Comparison of ENCODE assay signal across 9 mouse cellular contexts in the genomic region with DNA sequence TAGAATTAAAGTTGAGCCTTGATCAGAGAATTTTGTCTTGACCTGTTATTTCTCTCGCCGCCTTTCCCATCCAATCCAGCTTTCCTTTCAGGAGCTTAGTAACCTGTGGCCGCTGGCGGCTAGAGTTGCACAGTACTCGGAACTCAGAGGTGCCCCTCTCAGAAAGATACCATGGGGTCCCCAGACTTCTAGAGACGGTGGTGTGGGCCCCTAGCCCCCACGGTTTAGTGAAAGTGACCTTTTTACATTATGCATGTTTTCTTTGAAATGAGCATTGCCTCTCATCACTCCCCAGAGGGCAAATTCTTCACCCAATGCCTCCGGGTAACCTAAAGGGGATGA. TPM values are rescaled to one million over a fixed set of nuclear protein-coding genes. Genes with fewer than 3 reads are reported as not detected.
DNase-seq lines count a peak whose midpoint lies in the region; ATAC-seq and TF ChIP-seq lines count a peak whose summit lies in the region.
"Had no signal": no experiment of that assay in that cellular context is flagged by ENCODE, and none has a peak within 500 bp of the region (broad histone marks: within the 10 kb centered on the region; RNA-seq: fewer than 3 reads in every experiment).

No protein-coding gene starts in this region.

- TF ChIP-seq CTCF in CH12.LX (conservative IDR thresholded peaks at IDR 0.05 in 1 of 2, IDR thresholded peaks at IDR 0.05 in 1 of 2; ENCODE audit: low read depth in 2 of 2, low read length in 2 of 2), result no peak

- DNase-seq in frontal cortex, postnatal 36 days (ENCODE audit: low spot score in 2 of 2), result peak; percentile 14 to 20
- DNase-seq in CH12.LX (ENCODE audit: extremely low read depth), result no peak
- DNase-seq in liver, embryonic 13.5 days, result no peak
- no peak for DNase-seq in right cerebral cortex, postnatal 25 days
- no peak for DNase-seq in right cerebral cortex, postnatal 4 days

- H3K4me1 ChIP-seq in CH12.LX (ENCODE audit: control insufficient read depth in 1 of 2, insufficient read depth in 2 of 2), result peaks cover 4 to 10% of the 10 kb centered on the region in 2 experiments; a peak in 2 of 4 replicates
- H3K4me1 ChIP-seq in forebrain, embryonic 16.5 days (replicated peaks; ENCODE audit: control insufficient read depth, insufficient read depth, low read length), result peaks cover 5% of the 10 kb centered on the region; the same call in 1 of the 2 replicates
- H3K4me1 ChIP-seq in liver, embryonic 13.5 days (replicated peaks), result 0 out of 2 replicates have a peak, but pooled peaks cover 4% of the 10 kb centered on the region

- no peaks in the 10 kb centered on the region for H3K36me3 ChIP-seq in CH12.LX (replicated peaks in 1 of 2; ENCODE audit: control insufficient read depth in 1 of 2, insufficient read depth in 1 of 2, low read length in 1 of 2)
- no peaks in the 10 kb centered on the region for H3K36me3 ChIP-seq in forebrain, embryonic 16.5 days (ENCODE audit: control insufficient read depth, insufficient read depth)
- no peaks in the 10 kb centered on the region for H3K36me3 ChIP-seq in liver, embryonic 13.5 days

- dilution Hi-C loops in CH12.LX (cut with MboI; ENCODE audit: extremely low pct_ligation_motif_present, extremely low pct_unique_long_range_greater_than_20kb, low sequenced_read_pairs), result no loop called here

- no peaks in the 10 kb centered on the region for H3K9me3 ChIP-seq in CH12.LX (replicated peaks; ENCODE audit: low read length)
- H3K9me3 ChIP-seq in forebrain, embryonic 16.5 days (ENCODE audit: control insufficient read depth, low read length), result no peaks in the 10 kb centered on the region
- no peaks in the 10 kb centered on the region for H3K9me3 ChIP-seq in liver, embryonic 13.5 days (replicated peaks)

- no peak overlapping the region for H3K4me3 ChIP-seq in CH12.LX (replicated peaks in 1 of 3; ENCODE audit: low read depth in 2 of 3, low read length in 2 of 3, poor library complexity in 1 of 3)
- H3K4me3 ChIP-seq in forebrain, embryonic 16.5 days (replicated peaks; ENCODE audit: low read length), result peak overlapping the region; percentile 49
- H3K4me3 ChIP-seq in liver, embryonic 13.5 days (replicated peaks), result peak overlapping the region; percentile 22

- TF ChIP-seq RAD21 in CH12.LX (IDR thresholded peaks at IDR 0.05; ENCODE audit: low read depth, low read length), result no peak

- in situ Hi-C loops in CH12.LX (cut with MboI; ENCODE audit: low pct_ligation_motif_present, low pct_unique_long_range_greater_than_20kb, low sequenced_read_pairs), result no loop called here

- H3K27me3 ChIP-seq in CH12.LX (replicated peaks), result peaks cover 9% of the 10 kb centered on the region
- H3K27me3 ChIP-seq in forebrain, embryonic 16.5 days (replicated peaks; ENCODE audit: control insufficient read depth, insufficient read depth, low read length), result no peaks in the 10 kb centered on the region
- H3K27me3 ChIP-seq in liver, embryonic 13.5 days, result no peaks in the 10 kb centered on the region

- 11% methylated on average over 8 of the region's 8 CpGs for WGBS in forebrain, embryonic 16.5 days
- 24% methylated on average over 8 of the region's 8 CpGs for WGBS in liver, embryonic 13.5 days (ENCODE audit: insufficient replicate concordance)

- no peak for TF ChIP-seq EP300 in CH12.LX (IDR thresholded peaks at IDR 0.05; ENCODE audit: low read length)

- TF ChIP-seq POLR2A in CH12.LX (IDR thresholded peaks at IDR 0.05; ENCODE audit: low read depth, low read length), result no peak

- ATAC-seq in frontal cortex, adult (ENCODE audit: low TSS enrichment), result no peak
- peak; percentile 62 for ATAC-seq in forebrain, embryonic 16.5 days
- ATAC-seq in liver, embryonic 13.5 days (ENCODE audit: low read depth), result no peak
- ATAC-seq in inflammation-experienced regulatory T-cells, adult 6 months, result no peak

- H3K27ac ChIP-seq in CH12.LX (ENCODE audit: insufficient read depth, low read depth), result no peak overlapping the region
- H3K27ac ChIP-seq in forebrain, embryonic 16.5 days (ENCODE audit: low read length), result no peak overlapping the region
- no peak overlapping the region for H3K27ac ChIP-seq in liver, embryonic 13.5 days

- no peak overlapping the region for H3K9ac ChIP-seq in CH12.LX (ENCODE audit: insufficient read depth, low read depth)
- peak overlapping the region; percentile 58 for H3K9ac ChIP-seq in forebrain, embryonic 16.5 days (replicated peaks; ENCODE audit: low read depth, low read length)
- H3K9ac ChIP-seq in liver, embryonic 13.5 days, result no peak overlapping the region

- peak overlapping the region; percentile 48 for H3K4me2 ChIP-seq in CH12.LX (ENCODE audit: insufficient read depth, low read depth, poor library complexity, severe bottlenecking)
- H3K4me2 ChIP-seq in forebrain, embryonic 16.5 days (ENCODE audit: low read length), result peak overlapping the region; percentile 63
- peak overlapping the region; percentile 43 for H3K4me2 ChIP-seq in liver, embryonic 13.5 days

- H3K79me2 ChIP-seq in CH12.LX (replicated peaks; ENCODE audit: control insufficient read depth, extremely low read depth, insufficient read depth, poor library complexity, severe bottlenecking), result no peaks in the 10 kb centered on the region

TF ChIP-seq in CH12.LX, 34 proteins besides CTCF, POLR2A, EP300 and RAD21:
- TF ChIP-seq E2F4 (IDR thresholded peaks at IDR 0.05; ENCODE audit: insufficient replicate concordance, low read depth, low read length) (no peak), ELF1 (IDR thresholded peaks at IDR 0.05; ENCODE audit: low read depth, low read length) (no peak), IRF4 (IDR thresholded peaks at IDR 0.05; ENCODE audit: low read depth, low read length) (no peak), ETS1 (conservative IDR thresholded peaks at IDR 0.05; ENCODE audit: low read depth, low read length) (no peak), USF1 (IDR thresholded peaks at IDR 0.05; ENCODE audit: low read depth, low read length) (no peak), MAX (IDR thresholded peaks at IDR 0.05; ENCODE audit: low read length) (no peak), MEF2A (IDR thresholded peaks at IDR 0.05; ENCODE audit: borderline replicate concordance, low read depth, low read length) (no peak), TBP (conservative IDR thresholded peaks at IDR 0.05; ENCODE audit: low read depth, low read length) (no peak), TCF12 (IDR thresholded peaks at IDR 0.05; ENCODE audit: low read depth, low read length) (no peak), GABPA (IDR thresholded peaks at IDR 0.05; ENCODE audit: insufficient replicate concordance, low read depth, low read length) (no peak), UBTF (IDR thresholded peaks at IDR 0.05; ENCODE audit: low read depth, low read length) (no peak), NRF1 (IDR thresholded peaks at IDR 0.05; ENCODE audit: low read depth, low read length) (no peak), SMC3 (IDR thresholded peaks at IDR 0.05; ENCODE audit: low read depth, low read length) (no peak), MAFK (IDR thresholded peaks at IDR 0.05; ENCODE audit: insufficient replicate concordance, low read length) (no peak), KAT2A (IDR thresholded peaks at IDR 0.05; ENCODE audit: insufficient replicate concordance, low read length) (no peak), RCOR1 (conservative IDR thresholded peaks at IDR 0.05; ENCODE audit: low read depth, low read length) (no peak)

RNA-seq across cellular contexts. Expression of gene Gm10037, which starts 13.9 kb away (rescaled TPM):
- total RNA-seq in CH12.LX (2012; rRNA removed), result not detected in 2 replicates
- not detected in 2 replicates for total RNA-seq in CH12.LX (2014; rRNA removed)
- polyA plus RNA-seq in CH12.LX (2012; ENCODE audit: insufficient read length, low read depth), result not detected in 2 replicates
- 3.6 and 4.9 TPM in 2 replicates for polyA plus RNA-seq in forebrain, embryonic 16.5 days (2015; fragmentation: Nextera tagmentation; extraction: Ambion mirVana)
- 0.37 and 0.40 TPM in 2 replicates for polyA plus RNA-seq in liver, embryonic 13.5 days (2015; fragmentation: Nextera tagmentation; extraction: Ambion mirVana)
- polyA plus RNA-seq in inflammation-experienced regulatory T-cells, adult 6 months (2017; shearing (Covaris generic)), result not detected

RNA-seq across cellular contexts. Expression of gene BC048507, which starts 18.3 kb away (rescaled TPM):
- not detected in 2 replicates for total RNA-seq in CH12.LX (2012; rRNA removed)
- total RNA-seq in CH12.LX (2014; rRNA removed), result not detected in 2 replicates
- polyA plus RNA-seq in CH12.LX (2012; ENCODE audit: insufficient read length, low read depth), result 0.72 TPM in 1 of 2 replicates, not detected in the other
- polyA plus RNA-seq in forebrain, embryonic 16.5 days (2015; fragmentation: Nextera tagmentation; extraction: Ambion mirVana), result not detected in 2 replicates
- polyA plus RNA-seq in liver, embryonic 13.5 days (2015; fragmentation: Nextera tagmentation; extraction: Ambion mirVana), result not detected in 2 replicates
- polyA plus RNA-seq in inflammation-experienced regulatory T-cells, adult 6 months (2017; shearing (Covaris generic)), result not detected
- total RNA-seq: left cerebral cortex, adult 8-10 months had no signal

RNA-seq across cellular contexts. Expression of gene Zfp273, which starts 31.3 kb away (rescaled TPM):
- total RNA-seq in CH12.LX (2012; rRNA removed), result 2.0 and 2.4 TPM in 2 replicates
- 4.1 and 4.5 TPM in 2 replicates for total RNA-seq in CH12.LX (2014; rRNA removed)
- 1.9 and 2.0 TPM in 2 replicates for polyA plus RNA-seq in CH12.LX (2012; ENCODE audit: insufficient read length, low read depth)
- polyA plus RNA-seq in forebrain, embryonic 16.5 days (2015; fragmentation: Nextera tagmentation; extraction: Ambion mirVana), result 15.1 and 17.0 TPM in 2 replicates
- polyA plus RNA-seq in liver, embryonic 13.5 days (2015; fragmentation: Nextera tagmentation; extraction: Ambion mirVana), result 1.7 and 2.1 TPM in 2 replicates
- polyA plus RNA-seq in inflammation-experienced regulatory T-cells, adult 6 months (2017; shearing (Covaris generic)), result 1 to 10 TPM; 5.7 to 9.0 (median 7.3) TPM

Comparison
In these comparisons a context has a peak if more than half of its experiments do, and no peak if none do; other contexts are left out.
1. DNase-seq: peak in frontal cortex, postnatal 36 days (2 of 2); none in CH12.LX (single experiment), liver, embryonic 13.5 days (single experiment), right cerebral cortex, postnatal 25 days (single experiment) and right cerebral cortex, postnatal 4 days (single experiment).
2. H3K4me3 ChIP-seq: peak in forebrain, embryonic 16.5 days (single experiment) and liver, embryonic 13.5 days (single experiment); none in CH12.LX (0 of 3).
3. Peak in every context shown above with its lines, with median percentiles within 50 percentile points of each other: H3K4me2 ChIP-seq.